Mouse (Mus musculus) erythroblast, embryonic 14.5 days (primary cell): ENCODE results near the gene Klhl21.

Experiments used
- GATA1 ChIP-seq: IDR thresholded peaks from 2 replicates; pipeline ENCODE4 v1.6.1; 2012; ENCODE audit warnings: low read length, inconsistent platforms, mixed read lengths
- TAL1 ChIP-seq: IDR thresholded peaks from 3 replicates; pipeline ENCODE4 v1.6.1; 2012; ENCODE audit warnings: low read length, inconsistent platforms, mixed read lengths

GRCm38 (mm10) chr4:151997701-151998100 lies 10.9 kb upstream of the Klhl21 start:
- no peak for TF ChIP-seq TAL1
- no peak for TF ChIP-seq GATA1
